Mouse (Mus musculus) lung, postnatal 0 days (tissue): ENCODE results near the gene 4921507P07Rik. TPM values are rescaled to one million over a fixed set of nuclear protein-coding genes. Genes with fewer than 3 reads are reported as not detected.
A peak's percentile ranks its signal among the peaks of the same experiment; 100 is the strongest.

Experiments
- ATAC-seq: fragments of 200-750 bp; cut with Nextera tagmentation; 2 replicates; pipeline ENCODE4 v1.8.0; 2017; ENCODE audit warnings: moderate library complexity
- DNase-seq: peaks from one replicate; pipeline ENCODE4 v3.0.0-alpha.2; 2016; ENCODE audit warnings: low spot score
- H3K27ac ChIP-seq: fragments of 300-500 bp; sonication (generic); 2 replicates; pipeline ENCODE4 v1.5.1; 2014; ENCODE audit warnings: antibody characterized with exemption, mild to moderate bottlenecking, low read length, mixed read lengths
- H3K27me3 ChIP-seq: fragments of 300-500 bp; sonication (generic); replicated peaks from 2 replicates; pipeline ENCODE4 v1.6.1; 2014; ENCODE audit warnings: low read length, mixed read lengths; ENCODE audit not compliant: insufficient read depth
- H3K36me3 ChIP-seq: fragments of 300-500 bp; sonication (generic); 2 replicates; pipeline ENCODE4 v1.6.1; 2014; ENCODE audit warnings: low read length, mixed read lengths; ENCODE audit not compliant: insufficient read depth
- H3K4me1 ChIP-seq: fragments of 300-500 bp; sonication (generic); 2 replicates; pipeline ENCODE4 v1.6.1; 2014; ENCODE audit warnings: antibody characterized with exemption, low read depth, low read length, mixed read lengths; ENCODE audit not compliant: insufficient read depth
- H3K4me2 ChIP-seq: fragments of 300-500 bp; sonication (generic); replicated peaks from 2 replicates; pipeline ENCODE4 v1.6.1; 2014; ENCODE audit warnings: low read depth, mild to moderate bottlenecking, low read length, moderate library complexity, mixed read lengths
- H3K4me3 ChIP-seq: fragments of 300-500 bp; sonication (generic); 2 replicates; pipeline ENCODE4 v1.5.1; 2014; ENCODE audit warnings: low read depth, low read length
- H3K9ac ChIP-seq: fragments of 300-500 bp; sonication (generic); replicated peaks from 2 replicates; pipeline ENCODE4 v1.6.1; 2014; ENCODE audit warnings: low read depth, mild to moderate bottlenecking
- H3K9me3 ChIP-seq: fragments of 300-500 bp; sonication (generic); 2 replicates; pipeline ENCODE4 v1.6.1; 2016; ENCODE audit warnings: low read length, mixed read lengths
- CTCF ChIP-seq: IDR thresholded peaks from 2 replicates; pipeline ENCODE4 v1.5.1; 2016; ENCODE audit warnings: antibody characterized with exemption, mild to moderate bottlenecking
- EP300 ChIP-seq: IDR thresholded peaks from 2 replicates; pipeline ENCODE4 v1.6.1; 2016; ENCODE audit warnings: antibody characterized with exemption, mild to moderate bottlenecking, control low read depth
- WGBS: fragments of 180-500 bp; shearing (Covaris S2); extraction: QIAGEN DNeasy Blood & Tissue Kit; methylation state at CpG from one replicate; pipeline ENCODE4 v1.1.7; 2014; 5-methylcytosine and 5-hydroxymethylcytosine counted together
- polyA plus RNA-seq: library from polyadenylated mRNA; unstranded; fragments of >200 nt; fragmentation: Nextera tagmentation; extraction: Ambion mirVana; gene quantifications from 2 replicates; pipeline ENCODE4 v1.2.1, GENCODE M21; 2015

4921507P07Rik gene
- polyA plus RNA-seq, 1 experiment from 2014 or later = 0.63 TPM

GRCm38 (mm10) chr6:50549791-50550190, 46.6 kb downstream of the 4921507P07Rik start:
- Histone ChIP-seq H3K36me3 (no peaks in the 10 kb centered on the region), H3K4me3 (no peak overlapping the region), H3K4me2 (no peak overlapping the region), H3K4me1 (no peaks in the 10 kb centered on the region), H3K9ac (no peak overlapping the region), H3K27ac (no peak overlapping the region), H3K9me3 (no peaks in the 10 kb centered on the region), H3K27me3 (no peaks in the 10 kb centered on the region)
- 70% methylated on average over 7 of the region's 7 CpGs for WGBS
- ATAC-seq (no peak), DNase-seq (no peak)
- TF ChIP-seq CTCF = no peak

- Histone ChIP-seq H3K9me3 (no peaks in the 10 kb centered on the region), H3K27me3 (no peaks in the 10 kb centered on the region), H3K4me1 (no peaks in the 10 kb centered on the region), H3K9ac (no peak overlapping the region), H3K4me3 (no peak overlapping the region), H3K27ac (no peak overlapping the region), H3K4me2 (no peak overlapping the region), H3K36me3 (no peaks in the 10 kb centered on the region)
- WGBS = 70% methylated on average over 5 of the region's 5 CpGs
- ATAC-seq (no peak), DNase-seq (no peak)
- TF ChIP-seq CTCF (no peak), EP300 (no peak)
These were observed 47.4 kb downstream of the 4921507P07Rik start for GRCm38 (mm10) chr6:50549051-50549450.

GRCm38 (mm10) chr6:50545412-50546043, 50.9 kb downstream of the 4921507P07Rik start:
- peak; percentile 85 for ATAC-seq
- 17% methylated on average over 10 of the region's 10 CpGs for WGBS
- no peak for TF ChIP-seq EP300
- TF ChIP-seq CTCF = peak; percentile 85
- no peaks in the 10 kb centered on the region for H3K4me1 ChIP-seq
- H3K9me3 ChIP-seq = no peaks in the 10 kb centered on the region
- H3K4me3 ChIP-seq = no peak overlapping the region
- H3K27ac ChIP-seq = no peak overlapping the region
- H3K9ac ChIP-seq = no peak overlapping the region
- no peaks in the 10 kb centered on the region for H3K27me3 ChIP-seq
- H3K4me2 ChIP-seq = no peak overlapping the region
- H3K36me3 ChIP-seq = no peaks in the 10 kb centered on the region
- peak; percentile 90 for DNase-seq

- no peaks in the 10 kb centered on the region for H3K27me3 ChIP-seq
- 84% methylated on average over 1 of the region's 1 CpGs for WGBS
These were observed 53.9 kb downstream of the 4921507P07Rik start for GRCm38 (mm10) chr6:50542535-50542934.

GRCm38 (mm10) chr6:50539641-50540040, 56.8 kb downstream of the 4921507P07Rik start:
- H3K27ac ChIP-seq = no peak overlapping the region
- ATAC-seq = no peak

More at GRCm38 (mm10) chr6:50542535-50542934, 53.9 kb downstream of the 4921507P07Rik start:
- Histone ChIP-seq H3K27ac (no peak overlapping the region), H3K4me3 (no peak overlapping the region), H3K4me2 (no peak overlapping the region), H3K9ac (no peak overlapping the region), H3K4me1 (no peaks in the 10 kb centered on the region), H3K36me3 (no peaks in the 10 kb centered on the region), H3K9me3 (no peaks in the 10 kb centered on the region)
- no peak for DNase-seq
- no peak for ATAC-seq
- no peak for TF ChIP-seq EP300
- TF ChIP-seq CTCF = no peak

GRCm38 (mm10) chr6:50536461-50536892, 60.0 kb downstream of the 4921507P07Rik start:
- 11% methylated on average over 7 of the region's 7 CpGs for WGBS
- peak; percentile 81 for ATAC-seq
- peak; percentile 93 for DNase-seq
- TF ChIP-seq CTCF (peak; percentile 96), EP300 (no peak)
- Histone ChIP-seq H3K4me1 (no peaks in the 10 kb centered on the region), H3K9me3 (no peaks in the 10 kb centered on the region), H3K4me3 (no peak overlapping the region), H3K9ac (no peak overlapping the region), H3K36me3 (no peaks in the 10 kb centered on the region), H3K27me3 (no peaks in the 10 kb centered on the region), H3K4me2 (no peak overlapping the region), H3K27ac (no peak overlapping the region)

More at GRCm38 (mm10) chr6:50539641-50540040, 56.8 kb downstream of the 4921507P07Rik start:
- H3K9me3 ChIP-seq = no peaks in the 10 kb centered on the region
- no peak overlapping the region for H3K9ac ChIP-seq
- WGBS = 62% methylated on average over 1 of the region's 1 CpGs
- H3K36me3 ChIP-seq = no peaks in the 10 kb centered on the region
- no peak for DNase-seq
- H3K4me1 ChIP-seq = no peaks in the 10 kb centered on the region
- no peaks in the 10 kb centered on the region for H3K27me3 ChIP-seq
- H3K4me3 ChIP-seq = no peak overlapping the region
- TF ChIP-seq EP300 = no peak
- TF ChIP-seq CTCF = no peak
- no peak overlapping the region for H3K4me2 ChIP-seq
